Mouse (Mus musculus) neural tube, embryonic 12.5 days (tissue): ENCODE measurements around the gene Ank3. TPM values are rescaled to one million over a fixed set of nuclear protein-coding genes. Genes with fewer than 3 reads are reported as not detected.

Experiments
- ATAC-seq: fragments of 200-750 bp; cut with Nextera tagmentation; 2 replicates; pipeline ENCODE4 v1.8.0; 2017; ENCODE audit warnings: low read depth, mild to moderate bottlenecking, moderate TSS enrichment, moderate library complexity; ENCODE audit not compliant: low FRiP score
- H3K27ac ChIP-seq: fragments of 300-500 bp; sonication (generic); 2 replicates; pipeline ENCODE4 v1.5.1; 2016
- H3K27me3 ChIP-seq: fragments of 300-500 bp; sonication (generic); replicated peaks from 2 replicates; pipeline ENCODE4 v1.6.1; 2016; ENCODE audit warnings: mild to moderate bottlenecking
- H3K36me3 ChIP-seq: fragments of 300-500 bp; sonication (generic); 2 replicates; pipeline ENCODE4 v1.6.1; 2016; ENCODE audit warnings: mild to moderate bottlenecking
- H3K4me1 ChIP-seq: fragments of 300-500 bp; sonication (generic); 2 replicates; pipeline ENCODE4 v1.6.1; 2016
- H3K4me2 ChIP-seq: fragments of 300-500 bp; sonication (generic); replicated peaks from 2 replicates; pipeline ENCODE4 v1.6.1; 2016; ENCODE audit warnings: mild to moderate bottlenecking
- H3K4me3 ChIP-seq: fragments of 300-500 bp; sonication (generic); 2 replicates; pipeline ENCODE4 v1.5.1; 2016
- H3K9ac ChIP-seq: fragments of 300-500 bp; sonication (generic); 2 replicates; pipeline ENCODE4 v1.6.1; 2016; ENCODE audit warnings: mild to moderate bottlenecking
- H3K9me3 ChIP-seq: fragments of 300-500 bp; sonication (generic); 2 replicates; pipeline ENCODE4 v1.6.1; 2016; ENCODE audit warnings: mild to moderate bottlenecking
- WGBS: fragments of 180-500 bp; shearing (Covaris S2); methylation state at CpG from one replicate; pipeline ENCODE4 v1.1.7; 2016; 5-methylcytosine and 5-hydroxymethylcytosine counted together
- polyA plus RNA-seq: library from polyadenylated mRNA; unstranded; fragments of >200 nt; fragmentation: Nextera tagmentation; extraction: Ambion mirVana; gene quantifications from 2 replicates; pipeline ENCODE4 v1.2.1, GENCODE M21; 2016

The Ank3 gene
- polyA plus RNA-seq, 1 experiment from 2014 or later, result 95.5 TPM

GRCm38 (mm10) chr10:69533505-69534388, 135.2 kb downstream of the Ank3 start:
- no peaks in the 10 kb centered on the region for H3K36me3 ChIP-seq
- H3K9ac ChIP-seq, result peak overlapping the region; percentile 71
- H3K4me2 ChIP-seq, result peak overlapping the region; percentile 56
- peak overlapping the region; percentile 55 for H3K4me3 ChIP-seq
- ATAC-seq, result peak; percentile 59
- H3K27me3 ChIP-seq, result no peaks in the 10 kb centered on the region
- peak overlapping the region; percentile 76 for H3K27ac ChIP-seq
- WGBS, result 9% methylated on average over 22 of the region's 22 CpGs
- peaks cover 12% of the 10 kb centered on the region for H3K4me1 ChIP-seq
- H3K9me3 ChIP-seq, result no peaks in the 10 kb centered on the region

GRCm38 (mm10) chr10:69534716-69535115, 136.1 kb downstream of the Ank3 start:
- Histone ChIP-seq H3K27ac (peak overlapping the region; percentile 42), H3K4me3 (peak overlapping the region; percentile 55), H3K36me3 (no peaks in the 10 kb centered on the region), H3K4me1 (peaks cover 12% of the 10 kb centered on the region), H3K4me2 (peak overlapping the region; percentile 56), H3K9me3 (no peaks in the 10 kb centered on the region), H3K9ac (peak overlapping the region; percentile 71), H3K27me3 (no peaks in the 10 kb centered on the region)
- 46% methylated on average over 9 of the region's 9 CpGs for whole genome bisulfite sequencing
- ATAC-seq, result no peak

GRCm38 (mm10) chr10:69535123-69535930, 136.8 kb downstream of the Ank3 start:
- peaks cover 12% of the 10 kb centered on the region for H3K4me1 ChIP-seq
- ATAC-seq, result peak; percentile 55
- no peaks in the 10 kb centered on the region for H3K36me3 ChIP-seq
- peak overlapping the region; percentile 56 for H3K4me2 ChIP-seq
- peak overlapping the region; percentile 42 for H3K27ac ChIP-seq
- WGBS, result 48% methylated on average over 15 of the region's 15 CpGs
- H3K9me3 ChIP-seq, result no peaks in the 10 kb centered on the region
- peak overlapping the region; percentile 71 for H3K9ac ChIP-seq
- no peaks in the 10 kb centered on the region for H3K27me3 ChIP-seq
- H3K4me3 ChIP-seq, result peak overlapping the region; percentile 55

- ATAC-seq, result no peak
- peak overlapping the region; percentile 55 for H3K4me3 ChIP-seq
- peak overlapping the region; percentile 71 for H3K9ac ChIP-seq
- 0 out of 2 replicates have a peak overlapping the region, but pooled peaks have one; percentile 43 for H3K27ac ChIP-seq
- H3K36me3 ChIP-seq, result no peaks in the 10 kb centered on the region
- peaks cover 12% of the 10 kb centered on the region for H3K4me1 ChIP-seq
- no peaks in the 10 kb centered on the region for H3K27me3 ChIP-seq
- 56% methylated on average over 4 of the region's 4 CpGs for WGBS
- H3K9me3 ChIP-seq, result no peaks in the 10 kb centered on the region
- H3K4me2 ChIP-seq, result peak overlapping the region; percentile 56
Observed at GRCm38 (mm10) chr10:69535931-69536200, 137.3 kb downstream of the Ank3 start.

- Histone ChIP-seq H3K27ac (no peak overlapping the region), H3K27me3 (no peaks in the 10 kb centered on the region), H3K4me2 (peak overlapping the region; percentile 56), H3K9me3 (no peaks in the 10 kb centered on the region), H3K4me1 (peaks cover 12% of the 10 kb centered on the region), H3K36me3 (no peaks in the 10 kb centered on the region), H3K4me3 (peak overlapping the region; percentile 55), H3K9ac (peak overlapping the region; percentile 71)
- no peak for ATAC-seq
- WGBS, result 74% methylated on average over 9 of the region's 9 CpGs
Observed at GRCm38 (mm10) chr10:69536372-69537075, 138.0 kb downstream of the Ank3 start.

GRCm38 (mm10) chr10:69538236-69538635, 139.7 kb downstream of the Ank3 start:
- Histone ChIP-seq H3K4me1 (peaks cover 7% of the 10 kb centered on the region), H3K27me3 (no peaks in the 10 kb centered on the region), H3K4me2 (peak overlapping the region; percentile 56), H3K27ac (no peak overlapping the region), H3K9me3 (no peaks in the 10 kb centered on the region), H3K4me3 (no peak overlapping the region), H3K9ac (no peak overlapping the region), H3K36me3 (no peaks in the 10 kb centered on the region)
- 93% methylated on average over 2 of the region's 2 CpGs for WGBS
- no peak for ATAC-seq

GRCm38 (mm10) chr10:69542439-69542838, 143.9 kb downstream of the Ank3 start:
- Histone ChIP-seq H3K27ac (no peak overlapping the region), H3K4me3 (no peak overlapping the region), H3K4me2 (no peak overlapping the region), H3K4me1 (peaks cover 7% of the 10 kb centered on the region), H3K36me3 (no peaks in the 10 kb centered on the region), H3K9me3 (no peaks in the 10 kb centered on the region), H3K9ac (no peak overlapping the region), H3K27me3 (no peaks in the 10 kb centered on the region)
- ATAC-seq, result no peak
- 91% methylated on average over 3 of the region's 3 CpGs for WGBS

GRCm38 (mm10) chr10:69543876-69544620, 145.5 kb downstream of the Ank3 start:
- Histone ChIP-seq H3K9me3 (no peaks in the 10 kb centered on the region), H3K9ac (no peak overlapping the region), H3K4me2 (no peak overlapping the region), H3K36me3 (no peaks in the 10 kb centered on the region), H3K4me3 (no peak overlapping the region), H3K4me1 (no peaks in the 10 kb centered on the region), H3K27ac (no peak overlapping the region), H3K27me3 (no peaks in the 10 kb centered on the region)
- 96% methylated on average over 10 of the region's 10 CpGs for WGBS
- no peak for ATAC-seq

- H3K4me2 ChIP-seq, result no peak overlapping the region
- H3K27ac ChIP-seq, result no peak overlapping the region
- WGBS, result 91% methylated on average over 7 of the region's 7 CpGs
- H3K9ac ChIP-seq, result no peak overlapping the region
- ATAC-seq, result no peak
- no peaks in the 10 kb centered on the region for H3K4me1 ChIP-seq
- H3K9me3 ChIP-seq, result no peaks in the 10 kb centered on the region
- H3K36me3 ChIP-seq, result no peaks in the 10 kb centered on the region
- no peaks in the 10 kb centered on the region for H3K27me3 ChIP-seq
- H3K4me3 ChIP-seq, result no peak overlapping the region
Observed at GRCm38 (mm10) chr10:69544653-69545052, 146.1 kb downstream of the Ank3 start.

GRCm38 (mm10) chr10:69545936-69546335, 147.4 kb downstream of the Ank3 start:
- no peaks in the 10 kb centered on the region for H3K4me1 ChIP-seq
- H3K27ac ChIP-seq, result no peak overlapping the region
- no peak overlapping the region for H3K9ac ChIP-seq
- no peaks in the 10 kb centered on the region for H3K27me3 ChIP-seq
- H3K9me3 ChIP-seq, result no peaks in the 10 kb centered on the region
- H3K4me2 ChIP-seq, result no peak overlapping the region
- ATAC-seq, result no peak
- no peak overlapping the region for H3K4me3 ChIP-seq
- no peaks in the 10 kb centered on the region for H3K36me3 ChIP-seq
- 82% methylated on average over 3 of the region's 3 CpGs for WGBS

GRCm38 (mm10) chr10:69546643-69547042, 148.1 kb downstream of the Ank3 start:
- no peak for ATAC-seq
- Histone ChIP-seq H3K4me2 (no peak overlapping the region), H3K27ac (no peak overlapping the region), H3K9ac (no peak overlapping the region), H3K4me3 (no peak overlapping the region), H3K27me3 (no peaks in the 10 kb centered on the region), H3K36me3 (no peaks in the 10 kb centered on the region), H3K9me3 (no peaks in the 10 kb centered on the region), H3K4me1 (no peaks in the 10 kb centered on the region)
- WGBS, result 84% methylated on average over 6 of the region's 6 CpGs
